In the genomic region with DNA sequence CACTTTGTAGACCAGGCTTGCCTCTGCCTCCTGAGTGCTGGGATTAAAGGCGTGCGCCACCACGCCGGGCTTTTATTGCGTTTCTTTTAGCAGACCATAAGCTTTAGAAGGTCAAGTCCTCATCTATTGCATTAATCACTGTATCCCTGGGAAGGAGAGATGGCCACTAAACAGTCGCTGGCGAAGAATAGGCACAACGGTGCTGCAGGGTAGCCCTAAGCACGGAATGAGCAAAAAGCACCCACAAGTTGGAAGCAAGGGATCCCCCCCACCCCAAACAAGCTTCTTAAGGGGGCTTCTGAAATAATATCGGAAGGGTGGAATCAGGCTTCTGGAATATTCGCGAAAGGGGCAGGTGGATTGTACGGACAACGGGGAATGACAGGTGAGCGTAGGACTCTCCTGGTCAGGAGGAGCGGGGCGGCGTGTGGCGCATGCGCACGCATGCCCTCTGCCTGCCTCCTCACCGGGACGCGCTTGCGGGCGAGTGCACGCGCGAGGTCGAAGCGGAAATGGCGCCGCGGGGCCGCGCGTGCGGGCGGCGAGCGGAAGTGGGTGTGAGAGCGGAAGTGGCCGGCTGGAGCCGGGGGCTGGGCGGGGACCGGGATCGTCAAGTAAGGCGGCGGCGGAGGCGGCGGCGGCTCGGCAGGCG, we compare ENCODE assay signal across 8 mouse cellular contexts. TPM values are rescaled to one million over a fixed set of nuclear protein-coding genes. Genes with fewer than 3 reads are reported as not detected.
DNase-seq lines count a peak whose midpoint lies in the region; ATAC-seq and TF ChIP-seq lines count a peak whose summit lies in the region.

A gene (plus strand): TSS at position 147 of the 652 bp plus-strand sequence.

- peaks cover 3% of the 10 kb centered on the region for H3K4me1 ChIP-seq in cortical plate, adult 2 months (ENCODE audit: control insufficient read depth, insufficient read depth, low read length)
- peaks cover 56% of the 10 kb centered on the region for H3K4me1 ChIP-seq in megakaryocyte, embryonic 14.5 days

- ATAC-seq in activated CD4-positive, CD25-positive, alpha-beta regulatory T cell, adult 4 months = peak; percentile 62

- peak within 1 kb of the TSS; percentile 96 for H3K27ac ChIP-seq in cortical plate, adult 2 months (ENCODE audit: insufficient read depth, low read length)

- no peaks in the 10 kb centered on the region for H3K9me3 ChIP-seq in megakaryocyte, embryonic 14.5 days

- H3K36me3 ChIP-seq in megakaryocyte, embryonic 14.5 days (replicated peaks; ENCODE audit: low read length) = peaks cover 26% of the 10 kb centered on the region

- TF ChIP-seq CTCF in cortical plate, adult 2 months (IDR thresholded peaks at IDR 0.05; ENCODE audit: extremely low read depth, insufficient read depth, low read length) = no peak

- no peaks in the 10 kb centered on the region for H3K27me3 ChIP-seq in megakaryocyte, embryonic 14.5 days (replicated peaks)

- peak within 1 kb of the TSS; percentile 95 for H3K4me3 ChIP-seq in cortical plate, adult 2 months (ENCODE audit: insufficient read depth, low read length)
- peak within 1 kb of the TSS; percentile 100 for H3K4me3 ChIP-seq in megakaryocyte, embryonic 14.5 days (replicated peaks)

- DNase-seq in gastrocnemius, adult 8-10 months (ENCODE audit: low spot score in 2 of 2) = peak; percentile 94 to 97
- peak; percentile 82 for DNase-seq in hindlimb bud, embryonic 11.5 days (ENCODE audit: extremely low spot score, low read depth, low spot score)
- DNase-seq in left cerebral cortex, adult 8-10 months (ENCODE audit: low spot score in 2 of 2) = peak; percentile 91 to 95
- DNase-seq in right cerebral cortex, postnatal 10 days (ENCODE audit: low spot score in 2 of 2) = peak; percentile 96 to 98
- peak; percentile 96 for DNase-seq in urinary bladder, postnatal 25 days (ENCODE audit: low spot score)

- TF ChIP-seq POLR2A in cortical plate, adult 2 months (IDR thresholded peaks at IDR 0.05; ENCODE audit: extremely low read depth, insufficient read depth, low read length) = peak; percentile 99

RNA-seq across cellular contexts. Expression of the gene that starts here (rescaled TPM):
- 100 to 1,000 TPM; 749 to 764 TPM for polyA plus RNA-seq in activated CD4-positive, CD25-positive, alpha-beta regulatory T cell, adult 4 months (2017; shearing (Covaris generic))
- 232 and 248 TPM in 2 replicates for polyA plus RNA-seq in cortical plate, adult 2 months (2012; rRNA removed)
- total RNA-seq in gastrocnemius, adult 8-10 months (2022) = 10 to 100 TPM; 70.0 to 81.5 (median 72.2) TPM
- total RNA-seq in left cerebral cortex, adult 8-10 months (2022) = 100 to 1,000 TPM; 212 to 241 (median 232) TPM
- 817 and 1,833 TPM in 2 replicates for polyA plus RNA-seq in megakaryocyte, embryonic 14.5 days (2012; ENCODE audit: insufficient read depth, low replicate concordance)

Comparison
In these comparisons a context has a peak if more than half of its experiments do, and no peak if none do; other contexts are left out.
1. Peak in every context shown above with its lines: DNase-seq, ATAC-seq, H3K4me3 ChIP-seq and H3K27ac ChIP-seq.